Comparison of ENCODE assay signal across 8 mouse cellular contexts in genomic region chr11:11685853-11686395, GRCm38 (mm10). TPM values are rescaled to one million over a fixed set of nuclear protein-coding genes. Genes with fewer than 3 reads are reported as not detected.
DNase-seq lines count a peak whose midpoint lies in the region.

No protein-coding gene starts in this region.

- peaks cover 62% of the 10 kb centered on the region for H3K27me3 ChIP-seq in hindbrain, embryonic 10.5 days (ENCODE audit: insufficient read depth, poor library complexity, severe bottlenecking)

- H3K36me3 ChIP-seq in hindbrain, embryonic 10.5 days, result no peaks in the 10 kb centered on the region
- H3K36me3 ChIP-seq in macrophage (ENCODE audit: inconsistent target), result no peaks in the 10 kb centered on the region

- H3K79me2 ChIP-seq in macrophage (ENCODE audit: inconsistent target), result peaks cover 47% of the 10 kb centered on the region

- no peaks in the 10 kb centered on the region for H3K9me3 ChIP-seq in hindbrain, embryonic 10.5 days

- H3K27ac ChIP-seq in hindbrain, embryonic 10.5 days, result peak overlapping the region; percentile 83
- peak overlapping the region; percentile 78 for H3K27ac ChIP-seq in macrophage

- peak; percentile 82 for DNase-seq in CD4-positive helper T cell, adult 2 months (ENCODE audit: low read depth, low spot score)
- DNase-seq in adrenal gland, postnatal 36 days, result peak; percentile 59 to 68
- DNase-seq in frontal cortex, postnatal 10 days (ENCODE audit: low spot score in 2 of 2), result peak; percentile 29 to 40
- DNase-seq in hindbrain, embryonic 10.5 days (ENCODE audit: low spot score), result peak; percentile 61
- peak; percentile 22 to 73 for DNase-seq in left cerebral cortex, postnatal 10 days (ENCODE audit: extremely low spot score in 1 of 2, low spot score in 2 of 2)
- DNase-seq in retina, postnatal 1 day, result peak; percentile 44
- peak; percentile 93 for DNase-seq in thymus, postnatal 4 days

- peak overlapping the region; percentile 76 for H3K4me3 ChIP-seq in hindbrain, embryonic 10.5 days
- H3K4me3 ChIP-seq in macrophage (ENCODE audit: inconsistent target), result peak overlapping the region; percentile 81

- peaks cover 22% of the 10 kb centered on the region for H3K4me1 ChIP-seq in hindbrain, embryonic 10.5 days (replicated peaks)

- intact Hi-C loops in left cerebral cortex, postnatal 10 days (cut with DNase I), result no loop called here

- WGBS in hindbrain, embryonic 10.5 days, result under 1% methylated on average over 66 of the region's 66 CpGs
- WGBS in macrophage (ENCODE audit: missing documents), result 0% methylated on average over 51 of the region's 66 CpGs

RNA-seq across cellular contexts. Expression of gene Ikzf1, which starts 1.1 kb away (rescaled TPM):
- total RNA-seq in adrenal gland, postnatal 36 days (2021), result 1 to 10 TPM; 1.8 to 2.5 TPM
- 2.0 and 3.6 TPM in 2 replicates for polyA plus RNA-seq in hindbrain, embryonic 10.5 days (2016; fragmentation: Nextera tagmentation; extraction: Ambion mirVana)
- 1 to 10 TPM; 3.2 to 3.6 TPM for total RNA-seq in left cerebral cortex, postnatal 10 days (2021)
- total RNA-seq in macrophage (2018; cell fraction: chromatin; rRNA removed), result 100 to 1,000 TPM in 5 of 26 experiments, 10 to 100 TPM in 21; 37.4 to 229 (median 70.3) TPM
- 100 to 1,000 TPM in 1 of 26 experiments, 10 to 100 TPM in 25; 39.3 to 122 (median 50.4) TPM for total RNA-seq in macrophage (2018; cell fraction: cytosol; rRNA removed)
- total RNA-seq in macrophage (2018; cell fraction: nucleus; rRNA removed), result 100 to 1,000 TPM in 7 of 26 experiments, 10 to 100 TPM in 19; 43.7 to 239 (median 75.0) TPM
- polyA plus RNA-seq in macrophage (2018), result 28.8 to 37.3 TPM (median 32.7 TPM) in 3 replicates

RNA-seq across cellular contexts. Expression of gene 4930512M02Rik, which starts 58.3 kb away (rescaled TPM):
- total RNA-seq in adrenal gland, postnatal 36 days (2021), result not detected
- not detected in 2 replicates for polyA plus RNA-seq in hindbrain, embryonic 10.5 days (2016; fragmentation: Nextera tagmentation; extraction: Ambion mirVana)
- total RNA-seq in left cerebral cortex, postnatal 10 days (2021), result not detected
- not detected for total RNA-seq in macrophage (2018; cell fraction: chromatin; rRNA removed)
- not detected for total RNA-seq in macrophage (2018; cell fraction: cytosol; rRNA removed)
- total RNA-seq in macrophage (2018; cell fraction: nucleus; rRNA removed), result not detected
- polyA plus RNA-seq in macrophage (2018), result not detected in 3 replicates

Comparison
In these comparisons a context has a peak if more than half of its experiments do, and no peak if none do; other contexts are left out.
1. Peak in every context shown above with its lines: DNase-seq, H3K4me3 ChIP-seq and H3K27ac ChIP-seq.
2. DNase-seq: peak in every context shown above with its lines; median percentile 93 in thymus, postnatal 4 days; 82 in CD4-positive helper T cell, adult 2 months; 64 in adrenal gland, postnatal 36 days; 61 in hindbrain, embryonic 10.5 days; 48 in left cerebral cortex, postnatal 10 days; 44 in retina, postnatal 1 day; 34 in frontal cortex, postnatal 10 days.